Mouse (Mus musculus) forelimb bud, embryonic 11.5 days (tissue): Measurements from ENCODE around the gene Mlycd.

Experiments used
- DNase-seq: peaks from one replicate; pipeline ENCODE4 v3.0.0-alpha.2; 2012; ENCODE audit warnings: low read depth, low spot score

Mlycd gene

DNA sequence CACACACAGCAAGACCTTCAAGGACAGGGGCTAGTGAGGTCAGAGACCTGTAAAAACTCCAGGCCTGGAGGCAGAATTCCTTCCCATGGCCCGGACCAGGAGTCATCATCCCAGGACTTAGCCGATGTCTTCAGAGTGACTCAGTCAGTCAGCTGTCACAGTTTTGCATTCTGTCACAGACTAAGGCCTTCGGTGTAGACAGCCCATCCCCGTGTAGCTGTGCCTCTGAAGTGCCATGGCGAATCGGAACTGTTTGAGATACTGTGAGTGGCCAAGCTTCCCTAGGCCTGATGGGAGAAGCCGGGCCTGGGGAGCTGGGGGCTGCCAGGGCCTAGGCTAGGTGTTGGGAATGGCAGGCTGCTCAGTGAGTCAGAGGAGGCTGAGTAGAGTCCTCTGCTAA is 36.0 kb downstream of the Mlycd start:
- no peak for DNase-seq

DNA sequence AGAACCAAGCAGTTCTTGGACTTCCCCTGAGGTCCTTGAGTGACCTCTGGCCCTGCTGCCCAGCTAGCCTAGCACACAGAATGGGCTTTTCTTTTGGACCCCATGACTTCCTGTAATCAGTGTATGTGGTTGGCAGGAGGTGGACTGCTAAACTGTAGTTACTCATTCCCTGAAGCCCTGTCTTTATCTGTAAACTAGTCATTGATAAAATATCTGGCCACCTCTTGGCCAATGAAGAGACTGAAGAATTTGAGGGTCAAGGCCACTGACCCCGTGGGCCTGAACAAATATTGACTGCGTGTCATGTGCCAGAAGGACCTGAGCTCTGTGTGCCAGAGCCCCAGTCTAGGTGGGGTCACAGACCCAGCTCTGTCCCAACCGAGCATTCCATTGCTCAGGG is 37.7 kb downstream of the Mlycd start:
- DNase-seq: no peak

DNA sequence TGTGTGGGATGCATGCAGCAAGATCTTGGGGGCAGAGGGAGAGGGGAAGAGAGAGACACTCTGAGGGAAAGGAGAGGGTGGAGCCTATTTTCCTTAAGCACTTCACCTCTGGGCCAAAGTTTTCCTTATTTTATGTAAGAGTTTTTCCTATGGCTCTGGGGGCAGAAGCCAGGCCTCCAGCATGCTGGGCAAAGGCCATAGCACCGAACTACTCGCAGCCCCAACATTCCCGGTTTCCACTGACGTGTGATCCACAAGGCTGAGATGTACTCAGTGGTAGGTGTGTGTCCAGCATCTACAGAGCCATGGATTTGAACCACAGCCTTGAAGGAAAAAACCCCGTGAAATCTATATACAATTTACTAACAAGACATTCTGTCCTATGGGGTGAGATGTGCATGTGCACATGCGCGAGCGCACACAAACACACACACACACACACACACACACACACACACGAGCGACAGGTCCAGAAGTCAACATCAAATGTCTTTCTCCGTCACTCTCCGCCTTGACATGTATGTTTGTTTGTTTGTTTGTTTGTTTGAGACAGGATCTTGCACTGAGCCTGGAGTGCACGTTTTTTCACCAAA is 39.0 kb downstream of the Mlycd start, which contains the start of gene Osgin1:
TSS of gene Osgin1 (plus strand) at position 543 of the 593 bp plus-strand sequence.
- DNase-seq: no peak

DNA sequence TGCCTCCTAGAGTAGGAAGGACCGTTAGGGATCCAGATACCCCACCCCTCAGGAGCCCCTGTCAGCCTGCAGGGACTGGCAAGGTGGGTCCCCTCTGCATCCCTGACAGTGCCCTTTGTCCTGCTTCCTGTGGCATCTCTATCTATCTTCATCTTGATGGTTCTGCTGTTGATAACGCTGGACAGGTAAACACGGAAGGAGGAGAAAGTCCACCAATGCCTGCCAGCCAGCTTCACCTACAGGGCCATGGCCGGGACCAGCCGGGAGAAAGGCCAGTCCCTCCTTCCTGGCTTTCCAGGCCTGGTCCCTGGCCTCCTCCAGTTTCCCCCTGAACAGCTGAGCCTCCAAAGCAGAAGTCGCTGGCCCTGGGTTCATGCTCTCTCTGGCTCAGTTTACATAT is 39.9 kb downstream of the Mlycd start:
- DNase-seq: no peak

DNA sequence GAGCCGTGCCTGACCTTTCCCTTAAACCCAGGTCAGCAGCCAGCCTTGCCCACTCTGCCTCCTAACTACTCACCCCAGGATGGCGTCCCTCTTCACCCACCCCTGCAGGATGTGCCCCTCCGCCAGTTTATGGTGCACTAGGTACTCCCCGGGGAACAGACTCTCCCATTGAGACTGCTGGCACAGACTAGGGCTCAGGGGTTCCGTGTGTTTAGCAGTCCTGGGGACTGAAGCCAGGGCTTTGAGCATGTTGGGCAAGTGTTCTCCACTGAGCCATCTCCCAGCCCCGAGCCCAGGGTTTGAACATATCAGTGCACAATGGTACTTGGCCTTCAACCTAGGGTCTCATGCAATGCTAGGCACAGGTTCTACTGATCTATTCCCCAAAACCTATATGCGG is 40.8 kb downstream of the Mlycd start:
- DNase-seq: no peak

DNA sequence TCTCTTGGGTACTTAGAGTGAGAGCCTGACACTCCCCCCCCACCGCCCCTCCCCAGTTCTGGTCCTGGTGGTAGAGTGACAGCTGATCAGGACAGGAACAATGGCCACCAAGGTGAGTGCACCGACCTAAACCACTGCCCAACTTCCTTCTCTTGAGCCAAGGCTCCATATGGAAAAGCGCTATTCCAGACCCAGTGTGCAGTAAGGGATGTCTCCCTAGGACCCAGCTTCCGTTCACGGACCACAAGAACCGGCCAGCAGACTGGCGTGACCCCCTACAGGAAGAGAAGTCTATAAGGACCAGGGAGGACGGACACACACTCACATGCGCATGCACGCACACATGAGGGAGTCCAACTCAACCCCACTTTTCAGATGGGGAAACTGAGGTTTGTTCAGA is 41.7 kb downstream of the Mlycd start:
- DNase-seq: no peak

DNA sequence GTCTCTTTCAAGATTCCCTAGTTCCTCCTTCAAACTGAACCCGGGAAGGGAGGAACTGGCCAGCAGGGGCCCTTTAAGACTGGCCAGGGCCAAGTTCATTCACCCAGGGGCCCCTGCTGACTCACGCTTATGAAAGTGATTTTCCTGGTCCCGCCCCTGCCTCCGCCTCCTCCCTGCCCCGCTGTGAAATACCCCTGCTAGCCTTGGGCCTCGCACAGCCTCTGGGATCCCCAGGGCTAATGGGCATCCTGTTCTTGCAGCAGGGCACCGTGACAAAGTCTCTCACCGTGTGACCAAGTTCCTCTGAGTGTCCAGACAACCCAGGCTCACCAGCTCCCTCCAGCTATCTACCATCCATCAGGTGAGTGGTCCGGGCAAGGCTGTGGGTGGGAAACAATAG is 42.3 kb downstream of the Mlycd start:
- no peak for DNase-seq

DNA sequence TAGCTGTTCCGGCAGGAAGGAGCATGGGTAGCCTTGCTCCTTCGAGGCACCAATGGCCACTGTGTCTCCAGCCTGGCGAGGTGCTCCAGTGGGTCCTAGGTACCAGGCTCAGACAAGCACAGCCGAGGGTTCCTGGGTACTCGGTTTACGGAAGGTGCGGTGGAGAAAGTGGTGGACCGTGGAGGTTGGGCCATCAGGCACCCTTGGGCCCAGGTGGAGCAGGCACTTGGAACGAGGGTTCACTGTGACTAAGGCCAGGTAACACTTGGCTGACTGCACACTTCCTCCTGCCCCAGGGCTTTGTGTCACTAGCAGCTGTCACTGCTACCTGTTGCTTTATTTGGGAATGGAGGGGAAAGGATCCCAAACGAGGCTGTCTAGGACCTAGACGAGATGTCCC is 42.8 kb downstream of the Mlycd start:
- DNase-seq: no peak

DNA sequence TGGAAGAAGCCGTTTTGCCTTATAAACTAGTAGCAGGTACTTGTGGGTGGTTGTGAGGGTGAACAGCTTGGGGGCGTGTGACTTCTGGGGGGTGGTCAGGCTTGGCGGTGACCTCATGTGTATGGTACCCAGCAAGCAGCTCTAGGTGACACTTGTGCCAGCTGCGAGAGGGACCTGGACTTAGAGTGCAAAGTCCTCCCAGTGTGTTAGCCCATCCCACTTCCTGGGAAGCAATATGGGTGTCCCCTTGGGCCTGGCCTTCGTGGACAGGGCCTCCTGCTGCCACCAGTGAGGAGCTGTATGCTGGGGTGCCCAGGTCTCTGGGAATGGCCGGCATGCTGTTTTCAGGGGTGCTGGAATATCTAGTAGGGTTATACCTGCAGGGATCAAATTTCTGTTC is 44.2 kb downstream of the Mlycd start:
- DNase-seq: no peak

DNA sequence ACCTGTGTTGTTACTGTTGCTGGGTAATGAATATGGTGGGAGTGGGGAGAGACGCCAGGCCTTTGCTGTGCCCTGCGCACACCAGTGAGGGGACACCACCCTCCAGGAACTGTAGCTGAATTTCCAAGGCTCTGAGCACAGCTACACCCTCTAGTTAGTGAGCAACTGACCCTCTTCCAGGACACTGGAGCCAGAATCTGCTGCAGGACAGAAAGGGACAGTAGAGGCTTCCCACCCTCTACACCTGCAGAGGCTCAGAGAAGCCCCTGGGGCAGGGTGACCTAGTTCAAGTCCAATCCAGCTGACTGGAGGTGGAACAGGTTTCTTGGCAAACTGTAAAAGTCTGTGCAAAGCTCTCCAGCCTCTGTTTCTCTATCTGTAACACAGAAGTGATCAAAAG is 44.7 kb downstream of the Mlycd start:
- no peak for DNase-seq

DNA sequence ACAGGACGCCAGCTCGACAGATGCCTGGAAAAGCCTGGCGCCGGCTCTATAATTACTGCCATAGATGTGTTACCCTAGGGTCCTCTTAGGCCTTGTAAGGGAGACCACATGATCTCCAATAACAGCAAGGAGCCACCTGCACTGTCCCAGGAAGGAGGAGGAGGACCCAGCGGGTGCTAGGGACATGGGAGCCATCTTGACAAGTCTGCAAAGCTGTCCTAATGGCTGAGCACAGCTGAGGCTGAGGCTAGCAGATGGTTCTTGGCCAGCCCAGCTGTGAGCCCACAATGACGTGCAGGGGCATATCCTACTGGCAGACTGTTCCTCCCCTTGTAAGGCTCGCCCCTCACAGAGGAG is 45.2 kb downstream of the Mlycd start:
- no peak for DNase-seq

DNA sequence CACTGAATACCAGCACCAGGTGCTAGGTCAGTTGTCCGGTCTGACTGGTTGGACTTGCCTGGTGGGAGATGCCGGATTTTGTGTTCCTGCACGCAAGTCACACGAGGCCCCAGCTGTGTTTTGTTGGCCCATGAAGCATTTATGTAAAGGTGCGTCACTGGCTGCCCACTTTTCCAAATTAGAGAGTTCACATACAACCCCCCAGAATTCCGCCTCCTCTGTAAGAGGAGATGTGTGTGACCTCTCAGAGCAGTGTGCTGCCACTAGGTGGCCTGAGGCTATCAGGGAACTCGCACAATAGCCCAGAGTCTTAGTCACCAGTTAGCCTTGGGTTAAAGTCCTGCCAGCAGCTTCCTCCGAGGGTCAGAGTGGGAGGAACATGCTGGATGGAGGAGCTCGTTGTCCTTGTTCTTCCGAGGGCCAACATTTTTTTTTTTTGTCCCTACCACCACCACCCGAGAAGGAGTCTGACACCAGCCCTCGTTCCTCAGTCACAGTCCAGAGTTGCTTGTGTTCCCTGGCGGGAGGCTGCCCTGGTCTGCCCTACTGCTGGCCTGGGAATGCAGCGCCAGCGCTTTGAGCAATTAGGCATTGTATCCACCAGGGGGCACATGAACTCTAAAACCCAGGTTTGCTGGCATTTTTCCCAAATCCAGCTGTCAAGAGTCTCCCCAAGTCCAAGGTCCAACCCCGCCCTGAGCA is 45.7 kb downstream of the Mlycd start:
- peak; percentile 89 for DNase-seq

DNA sequence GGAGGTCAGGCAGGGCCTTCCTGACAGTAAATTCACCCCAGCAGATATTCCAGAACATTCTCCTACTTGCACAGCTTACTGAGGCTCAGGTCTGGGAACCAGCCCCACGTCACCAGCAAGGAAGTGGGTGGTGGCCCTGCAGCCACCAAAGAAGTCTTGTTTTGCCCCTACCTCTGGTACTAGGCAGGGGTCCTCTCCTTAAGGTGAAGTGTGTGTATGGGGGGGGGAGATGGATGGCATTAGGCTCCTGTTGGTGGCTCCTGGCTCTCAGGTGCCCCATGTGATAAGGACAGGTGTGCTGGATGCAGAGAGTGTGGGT is 46.2 kb downstream of the Mlycd start:
- DNase-seq: no peak

DNA sequence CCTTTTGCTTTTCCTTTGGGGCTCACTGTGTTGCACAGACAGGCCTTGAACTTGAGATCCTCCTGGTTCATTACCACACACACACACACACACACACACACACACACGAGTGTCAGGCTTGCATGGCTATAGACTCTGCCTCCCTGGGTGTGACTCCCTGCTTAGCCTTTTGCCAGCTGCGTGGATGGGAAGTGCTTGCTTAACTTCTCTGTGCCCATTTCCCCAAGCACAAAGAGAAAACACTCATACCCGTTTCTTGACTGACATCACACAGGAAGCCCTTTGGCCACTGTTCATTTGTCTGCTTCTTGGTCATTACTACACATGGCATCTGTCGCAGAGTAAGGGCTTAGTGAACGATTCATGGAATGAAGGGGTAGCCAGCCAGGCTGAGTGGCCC is 47.3 kb downstream of the Mlycd start:
- no peak for DNase-seq

DNA sequence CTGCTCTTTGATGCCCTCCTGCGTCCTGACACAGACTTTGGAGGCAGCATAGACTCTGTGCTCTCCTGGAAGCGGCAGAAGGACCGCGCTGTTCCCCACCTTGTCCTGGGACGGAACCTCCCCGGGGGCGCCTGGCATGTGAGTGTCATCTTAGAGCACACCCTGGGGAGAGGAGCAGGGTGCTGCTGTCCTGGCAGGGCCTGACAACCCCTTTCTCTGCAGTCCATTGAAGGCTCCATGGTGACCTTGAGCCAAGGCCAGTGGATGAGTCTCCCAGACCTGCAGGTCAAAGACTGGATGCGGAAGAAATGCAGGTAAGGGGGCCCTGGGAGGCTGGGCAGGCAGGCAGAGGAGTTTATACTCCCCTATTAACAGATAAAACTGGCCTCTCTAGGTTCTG is 48.3 kb downstream of the Mlycd start:
- no peak for DNase-seq

DNA sequence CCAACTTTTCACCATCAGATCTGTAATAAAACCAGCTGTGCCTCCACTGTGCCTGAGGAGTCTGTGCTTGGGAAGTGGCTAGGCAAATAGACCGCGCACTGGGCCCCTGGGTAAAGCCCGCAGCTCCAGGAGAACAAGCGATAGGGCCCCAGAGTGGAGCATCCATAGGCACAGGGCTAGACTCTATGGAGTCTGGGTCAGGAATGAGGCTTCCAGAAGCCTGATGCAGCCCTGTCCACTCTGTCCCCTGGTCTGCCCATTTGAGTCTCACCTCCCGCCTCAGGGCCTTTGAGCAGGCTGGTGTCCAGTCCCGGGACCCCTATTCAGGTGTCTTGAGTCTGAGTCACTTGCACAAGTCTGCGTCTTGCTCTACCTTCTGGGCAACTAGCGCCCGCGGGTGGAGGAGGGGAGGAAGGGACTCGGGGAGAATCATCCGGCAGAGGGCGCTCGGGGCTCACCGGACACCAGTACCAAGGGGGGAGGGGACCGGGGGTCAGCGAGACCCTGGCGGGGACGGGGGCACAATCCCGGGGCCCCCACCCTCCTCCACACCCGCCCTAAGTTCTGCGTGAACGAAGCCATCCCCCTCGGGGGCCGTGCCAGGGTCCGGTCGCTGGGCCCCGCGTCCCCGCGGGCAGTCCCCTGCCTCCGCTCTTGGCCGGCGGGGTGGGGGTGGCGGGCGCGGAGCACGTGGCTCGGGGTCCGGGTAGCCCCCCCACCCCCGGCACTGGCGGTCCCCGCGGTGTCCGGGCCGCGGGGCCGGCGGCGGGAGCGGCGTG is 51.7 kb downstream of the Mlycd start, which contains the start of gene Necab2:
TSS of gene Necab2 (plus strand) at position 509 of the 779 bp plus-strand sequence.
- peak; percentile 85 for DNase-seq

DNA sequence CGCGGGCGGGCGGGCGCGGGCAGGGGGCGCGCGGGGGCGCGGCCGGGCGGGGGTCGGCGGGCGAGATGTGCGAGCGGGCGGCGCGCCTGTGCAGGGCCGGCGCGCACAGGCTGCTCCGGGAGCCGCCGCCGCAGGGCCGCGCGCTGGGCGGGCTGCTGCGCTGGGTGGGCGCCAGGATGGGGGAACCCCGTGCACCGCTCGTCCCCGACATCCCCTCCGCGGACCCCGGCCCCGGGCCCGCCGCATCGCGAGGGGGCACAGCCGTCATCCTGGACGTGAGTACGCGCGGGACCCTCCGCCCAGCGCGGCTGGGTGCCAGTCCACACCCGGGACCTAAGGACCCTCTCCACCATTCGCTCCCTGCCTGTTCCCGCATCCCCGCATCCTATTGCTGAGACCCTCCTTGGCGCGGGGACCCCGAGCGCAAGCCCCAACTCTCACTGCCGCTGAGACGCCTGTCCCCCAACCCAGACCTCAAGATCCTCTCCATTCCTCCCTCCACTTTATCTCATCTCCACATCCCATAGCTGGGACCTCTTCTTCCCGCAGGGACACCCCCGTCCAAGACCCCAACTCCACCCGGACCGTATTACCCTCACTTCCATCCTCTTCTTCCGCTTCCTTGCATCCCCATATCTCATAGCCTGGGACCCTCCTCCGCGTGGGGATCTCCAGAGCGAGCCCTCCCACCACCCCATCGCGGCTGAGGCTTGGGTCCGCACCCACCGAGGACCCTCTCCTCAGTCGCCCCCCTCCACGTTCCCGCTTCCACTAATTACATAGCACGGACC is 52.5 kb downstream of the Mlycd start:
- DNase-seq: no peak

DNA sequence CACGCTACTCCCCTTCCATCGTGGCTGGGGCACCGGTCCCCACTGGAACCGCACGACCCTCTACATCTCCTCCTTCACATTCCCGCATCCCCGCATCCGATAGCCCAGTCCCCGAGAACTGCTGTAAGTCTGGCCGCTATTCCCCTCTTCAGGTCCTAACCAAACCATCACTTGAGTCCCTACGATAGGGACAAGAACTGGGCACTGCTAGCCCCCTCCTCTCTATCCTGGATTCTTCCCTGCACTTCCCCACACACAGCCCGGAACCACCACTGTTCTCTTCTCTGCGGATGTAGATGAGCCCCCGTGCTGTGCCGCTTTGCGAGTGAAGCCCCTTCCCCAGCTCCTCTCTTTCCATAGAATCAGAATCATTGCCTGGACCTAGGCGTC is 53.1 kb downstream of the Mlycd start:
- DNase-seq: no peak

DNA sequence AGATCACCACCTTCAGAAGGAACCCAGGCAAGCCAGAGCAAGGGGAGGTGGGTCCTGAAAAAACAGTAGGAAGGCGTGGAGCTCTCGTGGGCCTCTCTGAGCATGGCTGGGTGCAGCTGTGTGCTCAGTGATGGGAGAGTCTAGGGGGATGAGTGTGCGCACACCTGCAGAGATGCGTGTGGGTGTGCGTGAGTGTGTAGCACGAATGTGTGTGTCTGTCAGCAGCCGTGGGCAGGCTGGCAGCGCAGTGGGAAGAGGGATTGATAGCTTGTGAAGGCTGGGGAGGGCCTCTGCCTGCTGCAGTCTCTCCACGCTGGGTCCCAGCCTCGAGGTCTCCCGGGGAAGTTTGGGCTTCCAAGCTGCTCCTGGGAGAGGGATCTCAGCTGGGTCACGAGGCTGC is 54.9 kb downstream of the Mlycd start:
- no peak for DNase-seq

DNA sequence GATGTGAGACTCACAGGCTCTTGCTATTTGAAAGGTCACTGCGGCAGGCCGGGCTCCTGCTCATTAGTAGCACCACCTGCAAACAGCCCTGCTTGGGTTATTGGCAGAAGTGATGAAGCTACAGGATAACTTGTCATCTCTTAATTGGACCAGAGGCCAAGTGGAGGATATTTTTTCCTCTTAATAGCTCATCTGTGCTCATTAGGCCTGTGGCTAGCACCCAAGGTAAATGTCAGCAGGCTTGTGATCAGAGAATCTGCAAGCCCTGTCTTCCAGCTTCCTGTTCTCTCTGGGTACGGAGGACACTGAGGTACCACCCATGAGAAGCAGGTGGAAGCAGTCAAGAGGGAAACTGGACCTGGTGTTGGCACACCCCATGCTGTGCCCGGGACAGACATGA is 56.5 kb downstream of the Mlycd start:
- DNase-seq: no peak

DNA sequence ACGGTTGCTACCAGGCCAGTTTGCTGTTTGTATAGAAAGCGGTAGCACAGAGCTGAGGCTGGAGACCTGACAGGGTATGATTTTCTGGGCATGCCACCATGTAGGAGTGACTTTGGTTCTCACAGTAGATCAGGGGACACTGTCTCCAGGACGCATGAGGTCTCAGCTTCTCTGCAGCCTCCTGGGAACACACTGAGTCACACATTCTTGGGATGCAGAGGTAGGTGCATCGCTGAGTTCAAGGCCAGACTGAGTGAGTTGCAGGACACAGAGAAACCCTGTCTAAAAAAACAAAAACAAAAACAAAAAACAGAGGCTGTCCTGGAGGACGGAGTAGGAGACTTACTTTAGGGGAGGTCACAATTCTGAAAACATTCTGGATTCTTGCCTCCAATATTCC is 58.2 kb downstream of the Mlycd start:
- no peak for DNase-seq

DNA sequence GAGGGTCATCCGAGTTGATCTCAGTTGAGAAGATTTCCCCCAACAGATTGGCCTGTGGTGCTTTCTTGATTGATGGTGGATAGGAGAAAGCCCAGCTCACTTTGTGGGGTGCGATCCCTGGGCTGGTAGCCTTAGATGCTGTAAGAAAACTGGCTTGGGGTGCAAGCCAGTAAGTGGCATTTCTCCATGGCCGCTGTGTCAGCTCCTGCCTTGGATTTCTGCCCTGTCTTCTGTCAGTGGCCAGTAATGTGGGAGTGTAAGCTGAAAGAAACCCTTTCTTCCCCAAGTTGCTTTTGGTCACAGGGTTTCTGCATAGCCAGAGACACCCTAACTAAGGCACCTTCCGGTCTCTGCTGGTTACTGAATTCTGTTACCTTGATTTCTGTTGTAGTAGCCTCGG is 61.4 kb downstream of the Mlycd start:
- DNase-seq: no peak
